Mouse (Mus musculus) E14TG2a.4 (cell line): ENCODE results near the gene Mettl15.

Experiments
- H3K27me3 ChIP-seq: 2 replicates; pipeline ENCODE4 v1.6.1; 2014; ENCODE audit warnings: low read length, control low read depth; ENCODE audit not compliant: insufficient read depth
- H3K36me3 ChIP-seq: 2 replicates; pipeline ENCODE4 v1.6.1; 2014; ENCODE audit warnings: low read length, control low read depth; ENCODE audit not compliant: insufficient read depth
- H3K4me1 ChIP-seq: replicated peaks from 2 replicates; pipeline ENCODE4 v1.6.1; 2014; ENCODE audit warnings: low read depth, low read length, control low read depth
- H3K4me3 ChIP-seq: replicated peaks from 2 replicates; pipeline ENCODE4 v1.5.1; 2014; ENCODE audit warnings: mild to moderate bottlenecking, low read length
- H3K9me3 ChIP-seq: 2 replicates; pipeline ENCODE4 v1.6.1; 2014; ENCODE audit warnings: low read length, control low read depth
- CTCF ChIP-seq: conservative IDR thresholded peaks from 2 replicates; pipeline ENCODE4 v1.5.1; 2014; ENCODE audit warnings: low read length
- NANOG ChIP-seq: IDR thresholded peaks from 2 replicates; pipeline ENCODE4 v1.6.1; 2014; ENCODE audit warnings: borderline replicate concordance, low read length, mixed read lengths
- POU5F1 ChIP-seq: IDR thresholded peaks from 2 replicates; pipeline ENCODE4 v1.6.1; 2014; ENCODE audit warnings: low read length, borderline replicate concordance

The Mettl15 gene

DNA sequence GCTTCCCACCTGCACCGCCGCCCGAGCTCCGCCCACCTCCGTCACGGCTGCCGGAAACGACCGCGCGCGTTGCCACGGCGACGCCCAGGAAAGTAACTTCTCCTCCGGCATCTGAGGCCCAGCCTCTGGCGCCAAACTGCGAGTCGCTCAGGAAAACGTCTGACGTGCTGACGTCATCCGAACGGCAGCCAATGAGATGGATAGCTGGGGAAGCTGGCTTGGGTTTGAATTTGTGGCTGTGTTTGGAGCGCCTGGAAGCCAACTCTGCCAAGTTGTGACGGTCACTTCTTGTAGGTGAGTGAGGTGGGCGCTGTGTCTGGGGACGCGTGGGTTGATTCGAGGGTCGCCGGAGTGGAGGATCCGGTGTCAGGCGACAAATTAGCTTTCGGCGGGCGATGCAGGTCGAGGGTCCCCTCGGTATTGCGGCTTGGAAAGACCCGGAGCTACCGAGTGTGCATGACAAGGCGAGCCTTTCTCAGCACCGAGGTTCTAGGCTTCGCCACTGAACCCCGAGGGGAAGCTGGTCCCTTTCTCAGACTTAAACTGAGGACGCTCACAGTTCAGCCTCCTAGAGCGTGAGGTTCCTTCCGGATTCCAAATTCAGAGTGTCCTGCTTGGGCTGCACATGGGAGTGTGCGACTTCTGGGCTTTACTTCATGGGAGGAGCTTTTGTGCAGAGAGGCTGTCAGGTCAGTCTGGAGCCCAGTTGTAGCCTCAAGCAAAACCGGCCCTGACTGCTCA, at the start of gene Mettl15, which contains the start of gene Kif18a:
Gene Mettl15, minus strand, starts transcription at position 149 of the 741 bp plus-strand sequence.
Gene Kif18a, plus strand, starts transcription at position 139 of the 741 bp plus-strand sequence.
- Histone ChIP-seq H3K9me3 (no peaks in the 10 kb centered on the region), H3K36me3 (peaks cover 5% of the 10 kb centered on the region; the same call in 1 of the 2 replicates), H3K4me3 (peak within 1 kb of the TSS; percentile 87), H3K27me3 (no peaks in the 10 kb centered on the region), H3K4me1 (peaks cover 50% of the 10 kb centered on the region)
- TF ChIP-seq POU5F1: no peak

GRCm38 (mm10) chr2:109311369-109311768, 30.8 kb upstream of the Mettl15 start:
- Histone ChIP-seq H3K27me3 (no peaks in the 10 kb centered on the region), H3K4me1 (peaks cover 42% of the 10 kb centered on the region), H3K36me3 (peaks cover 75% of the 10 kb centered on the region), H3K4me3 (no peak overlapping the region), H3K9me3 (no peaks in the 10 kb centered on the region)
- TF ChIP-seq CTCF: no peak
- no peak for TF ChIP-seq POU5F1
- peak; percentile 96 for TF ChIP-seq NANOG

DNA sequence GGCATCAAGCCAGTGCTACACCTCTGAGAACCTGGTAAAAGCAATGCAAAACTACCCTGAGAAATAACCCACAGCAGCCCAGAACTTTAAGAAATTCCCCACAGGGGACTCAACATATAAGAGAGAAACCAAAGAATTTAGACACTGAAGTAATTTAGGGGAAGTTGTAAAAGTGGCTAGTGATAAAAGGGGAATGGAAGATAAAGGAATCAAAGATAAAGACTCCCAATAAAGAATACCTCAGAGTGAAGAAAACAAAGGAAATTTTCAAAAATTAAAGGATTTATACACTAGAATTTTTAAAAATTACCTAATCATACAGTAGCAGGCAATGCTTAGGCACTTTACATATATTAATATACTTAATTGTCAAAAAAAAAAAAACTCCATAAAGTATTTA, 23.1 kb upstream of the Mettl15 start:
- Histone ChIP-seq H3K36me3 (peaks cover 71% of the 10 kb centered on the region), H3K4me1 (no peaks in the 10 kb centered on the region), H3K4me3 (no peak overlapping the region), H3K9me3 (no peaks in the 10 kb centered on the region), H3K27me3 (no peaks in the 10 kb centered on the region)
- TF ChIP-seq POU5F1: no peak

DNA sequence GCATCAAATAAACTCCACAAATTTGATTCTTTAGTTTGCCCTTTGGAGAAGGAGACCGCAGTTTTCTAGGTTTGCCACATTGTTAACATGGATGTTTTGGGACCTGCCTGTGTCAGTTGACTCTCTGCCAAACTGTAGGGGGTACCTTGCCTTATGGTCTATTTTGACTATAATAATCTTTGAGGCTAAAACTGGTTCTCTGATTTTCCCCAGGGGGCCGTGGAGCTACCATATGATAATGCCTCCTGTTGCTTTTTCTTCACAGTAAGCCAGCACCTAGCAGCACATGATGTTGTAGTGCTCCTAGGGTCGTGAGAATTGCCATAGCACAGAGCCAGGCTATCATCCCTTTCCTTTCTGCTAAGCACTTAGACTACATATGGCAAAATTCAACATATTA, 21.7 kb upstream of the Mettl15 start:
- TF ChIP-seq NANOG: no peak
- TF ChIP-seq POU5F1: no peak
- no peak for TF ChIP-seq CTCF
- H3K4me1 ChIP-seq: no peaks in the 10 kb centered on the region
- no peaks in the 10 kb centered on the region for H3K27me3 ChIP-seq

GRCm38 (mm10) chr2:109298160-109298559, 17.6 kb upstream of the Mettl15 start:
- H3K27me3 ChIP-seq: no peaks in the 10 kb centered on the region
- peaks cover 72% of the 10 kb centered on the region for H3K36me3 ChIP-seq
- no peaks in the 10 kb centered on the region for H3K9me3 ChIP-seq
- H3K4me1 ChIP-seq: no peaks in the 10 kb centered on the region
- no peak for TF ChIP-seq POU5F1
- TF ChIP-seq NANOG: no peak
- no peak for TF ChIP-seq CTCF
- H3K4me3 ChIP-seq: no peak overlapping the region

More for the DNA sequence above, 21.7 kb upstream of the Mettl15 start:
- no peak overlapping the region for H3K4me3 ChIP-seq
- no peaks in the 10 kb centered on the region for H3K9me3 ChIP-seq
- peaks cover 76% of the 10 kb centered on the region for H3K36me3 ChIP-seq

DNA sequence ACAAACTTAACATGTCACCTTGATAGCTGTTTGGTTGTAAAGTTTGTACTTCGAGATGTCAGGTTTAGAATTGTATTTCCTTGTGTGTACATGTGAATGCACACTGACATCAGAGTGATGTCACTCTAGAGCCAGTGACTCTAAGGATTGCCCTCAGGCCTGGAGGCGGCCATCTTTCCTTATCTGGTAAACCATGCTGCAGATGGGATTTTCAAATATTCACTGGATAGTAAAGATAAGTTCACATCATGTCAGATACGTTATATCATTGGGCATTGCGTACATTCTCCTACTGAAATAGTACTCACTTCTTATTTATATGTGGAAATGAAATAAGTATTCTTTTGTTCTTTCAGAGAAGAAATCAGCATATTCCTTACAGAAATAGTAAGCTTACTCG, 15.7 kb upstream of the Mettl15 start:
- TF ChIP-seq CTCF: no peak
- TF ChIP-seq POU5F1: no peak
- TF ChIP-seq NANOG: no peak
- Histone ChIP-seq H3K4me3 (no peak overlapping the region), H3K36me3 (peaks cover 75% of the 10 kb centered on the region), H3K9me3 (no peaks in the 10 kb centered on the region), H3K27me3 (no peaks in the 10 kb centered on the region), H3K4me1 (no peaks in the 10 kb centered on the region)

DNA sequence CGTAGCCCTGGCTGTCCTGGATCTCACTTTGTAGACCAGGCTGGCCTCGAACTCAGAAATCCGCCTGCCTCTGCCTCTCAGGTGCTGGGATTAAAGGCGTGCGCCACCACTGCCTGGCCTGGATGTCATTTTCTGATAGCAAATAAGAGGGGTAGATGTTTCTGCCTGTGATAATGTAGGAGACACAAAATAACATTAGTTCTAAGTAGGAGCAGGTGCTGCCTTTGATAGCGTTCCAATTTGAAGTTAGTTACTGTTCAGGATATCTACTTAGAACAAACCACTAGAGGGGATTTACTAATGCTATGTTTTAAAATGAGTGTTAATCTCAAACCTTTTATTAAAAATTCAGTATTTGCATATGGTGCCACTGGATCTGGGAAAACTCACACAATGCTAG, 8.8 kb upstream of the Mettl15 start:
- H3K27me3 ChIP-seq: no peaks in the 10 kb centered on the region
- no peaks in the 10 kb centered on the region for H3K9me3 ChIP-seq
- TF ChIP-seq POU5F1: no peak
- no peak for TF ChIP-seq NANOG
- H3K36me3 ChIP-seq: peaks cover 81% of the 10 kb centered on the region
- no peak overlapping the region for H3K4me3 ChIP-seq
- H3K4me1 ChIP-seq: peaks cover 16% of the 10 kb centered on the region

DNA sequence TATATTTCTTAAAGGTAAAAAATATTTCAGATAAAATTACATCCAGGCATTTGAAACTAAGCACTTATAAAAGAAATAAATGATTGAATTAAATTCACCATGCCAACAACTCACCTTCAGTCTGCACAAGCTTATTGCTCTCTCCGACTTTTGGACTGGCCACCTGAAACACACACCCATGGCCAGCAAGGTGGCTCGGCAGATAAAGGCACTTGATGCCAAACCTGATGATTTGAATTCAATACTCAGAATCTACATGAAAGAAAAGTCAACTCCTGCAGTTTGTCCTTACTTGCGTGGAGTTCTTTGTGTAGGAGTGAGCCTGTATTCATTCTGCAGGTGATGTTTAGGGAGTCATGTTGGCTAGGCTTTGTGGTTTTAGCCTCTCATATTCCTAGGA, 3.6 kb upstream of the Mettl15 start:
- Histone ChIP-seq H3K9me3 (no peaks in the 10 kb centered on the region), H3K4me3 (no peak overlapping the region), H3K4me1 (peaks cover 49% of the 10 kb centered on the region), H3K36me3 (peaks cover 34% of the 10 kb centered on the region), H3K27me3 (no peaks in the 10 kb centered on the region)
- no peak for TF ChIP-seq NANOG
- TF ChIP-seq POU5F1: no peak
- TF ChIP-seq CTCF: no peak

DNA sequence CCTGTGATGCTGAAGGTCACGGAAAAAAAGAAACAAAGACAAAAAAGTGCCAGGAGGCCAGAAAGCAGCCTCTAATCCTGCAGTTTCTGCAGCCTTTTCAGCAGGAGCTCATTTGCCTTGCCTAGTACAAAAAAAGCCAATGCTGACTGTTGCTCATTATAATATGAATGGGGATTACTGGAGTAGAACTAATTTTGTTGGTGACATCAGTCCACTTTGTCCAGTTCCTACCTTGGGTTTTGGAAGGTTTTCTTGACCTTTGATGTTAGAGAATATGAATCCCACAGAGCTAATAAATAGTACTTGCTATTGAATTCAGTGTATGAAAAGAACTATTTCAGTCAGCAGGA, 768 bp upstream of the Mettl15 start:
- Histone ChIP-seq H3K27me3 (no peaks in the 10 kb centered on the region), H3K36me3 (peaks cover 9% of the 10 kb centered on the region), H3K4me3 (peak overlapping the region; percentile 87), H3K4me1 (peaks cover 56% of the 10 kb centered on the region), H3K9me3 (no peaks in the 10 kb centered on the region)
- no peak for TF ChIP-seq POU5F1
- TF ChIP-seq NANOG: no peak
- TF ChIP-seq CTCF: no peak
